Mouse (Mus musculus) right cerebral cortex, postnatal 25 days (tissue): ENCODE data around the gene Ap2a2.
"Not testable (repeated sequence)": the region's sequence is repeated elsewhere in the genome, so short reads cannot be mapped to it uniquely, and the experiment has no call there.

Experiments
- DNase-seq: peaks from one replicate; pipeline ENCODE4 v3.0.0; 2022

Gene Ap2a2

DNA sequence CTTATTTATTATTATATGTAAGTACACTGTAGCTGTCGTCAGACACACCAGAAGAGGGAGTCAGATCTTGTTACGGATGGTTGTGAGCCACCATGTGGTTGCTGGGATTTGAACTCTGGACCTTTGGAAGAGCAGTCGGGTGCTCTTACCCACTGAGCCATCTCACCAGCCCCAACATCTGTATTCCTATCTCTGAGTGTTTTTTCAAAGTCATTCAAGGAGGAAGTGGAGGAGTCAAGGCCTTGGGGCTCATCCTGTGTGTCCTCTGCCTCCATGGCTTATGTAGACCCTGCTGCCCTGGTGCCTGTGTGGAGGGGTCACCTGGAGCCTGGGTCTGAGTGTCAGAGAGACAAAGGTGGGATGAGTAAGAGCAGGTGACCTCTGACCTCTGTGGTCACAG lies 107.1 kb downstream of the Ap2a2 start:
- not testable (repeated sequence) for DNase-seq

DNA sequence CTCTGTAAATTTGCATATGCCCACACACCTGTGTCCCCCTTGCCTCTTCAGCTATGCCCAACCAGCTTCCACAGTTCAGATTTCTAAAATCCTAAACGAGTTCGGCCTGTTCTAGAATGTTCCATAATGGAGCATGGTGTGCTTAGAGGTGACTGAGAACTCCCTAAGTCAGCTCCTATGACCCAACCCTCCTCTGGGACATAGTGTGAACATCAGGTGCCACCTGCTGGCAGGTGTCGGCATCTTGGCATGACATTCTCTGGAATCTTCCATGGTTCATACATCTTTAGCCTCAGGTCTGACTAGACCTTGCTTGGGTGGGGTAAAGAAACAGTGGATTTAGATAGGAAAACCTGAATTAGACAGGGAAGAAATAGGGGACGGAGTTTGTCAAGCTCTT lies 109.0 kb downstream of the Ap2a2 start:
- no peak for DNase-seq

DNA sequence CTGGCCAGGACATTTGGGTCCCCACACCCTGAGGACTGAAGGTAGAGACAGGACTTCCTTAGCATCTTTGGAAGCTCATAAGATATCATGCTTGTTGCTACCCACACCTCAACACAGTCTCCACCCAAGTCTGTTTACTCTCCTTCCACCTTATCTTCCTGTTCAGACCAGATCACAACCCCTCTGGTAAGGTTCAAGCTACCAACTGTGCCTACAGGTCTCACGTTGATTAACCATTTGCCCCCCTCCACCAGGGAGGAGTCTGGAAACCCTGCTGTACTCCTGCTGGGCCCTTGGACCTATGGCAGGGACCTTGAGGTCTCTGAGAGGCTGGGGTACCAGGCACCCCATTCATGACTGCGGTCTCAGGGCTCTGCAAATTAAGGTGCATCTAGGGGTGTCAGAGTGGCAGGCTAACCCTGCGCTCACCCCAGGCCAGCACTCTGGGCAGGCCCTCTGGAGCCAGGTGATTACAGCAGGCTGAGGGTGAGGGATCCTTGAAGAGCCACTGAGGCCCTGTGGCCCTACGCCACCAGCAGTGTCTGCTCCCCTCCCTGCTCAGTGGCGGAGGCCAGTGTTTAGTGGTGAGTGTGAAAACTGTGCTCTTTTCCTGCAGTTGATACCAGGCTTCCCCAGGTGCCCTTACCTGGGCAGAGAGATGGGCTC lies 109.8 kb downstream of the Ap2a2 start:
- DNase-seq: no peak

DNA sequence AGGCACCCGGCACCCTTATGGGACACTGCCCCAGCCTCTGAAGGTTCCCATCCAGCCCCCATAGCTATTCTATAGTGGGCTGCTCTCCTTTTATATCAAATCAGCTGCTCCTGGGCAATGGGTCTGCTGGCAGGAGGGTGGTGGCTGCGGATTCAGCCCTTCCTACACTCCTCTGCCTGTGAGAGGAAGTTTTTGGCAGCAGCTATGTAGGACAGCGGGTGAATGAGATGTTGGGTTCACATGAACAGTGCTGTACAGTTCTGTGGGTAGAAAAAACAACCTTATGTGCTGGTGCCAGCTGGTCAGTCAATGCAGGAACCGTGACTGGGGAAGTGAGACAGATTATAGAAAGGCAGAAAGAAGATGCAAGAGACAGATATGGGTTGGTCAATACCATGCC lies 116.9 kb downstream of the Ap2a2 start:
- no peak for DNase-seq
